Mouse (Mus musculus): ENCODE results near the gene Fam110c. TPM values are rescaled to one million over a fixed set of nuclear protein-coding genes. Genes with fewer than 3 reads are reported as not detected.
"Not testable (repeated sequence)": the region's sequence is repeated elsewhere in the genome, so short reads cannot be mapped to it uniquely, and the experiment has no call there.

Gene Fam110c
- polyA plus RNA-seq (2016; fragmentation: Nextera tagmentation; extraction: Ambion mirVana), result 0.13 and 0.15 TPM in 2 replicates

DNA sequence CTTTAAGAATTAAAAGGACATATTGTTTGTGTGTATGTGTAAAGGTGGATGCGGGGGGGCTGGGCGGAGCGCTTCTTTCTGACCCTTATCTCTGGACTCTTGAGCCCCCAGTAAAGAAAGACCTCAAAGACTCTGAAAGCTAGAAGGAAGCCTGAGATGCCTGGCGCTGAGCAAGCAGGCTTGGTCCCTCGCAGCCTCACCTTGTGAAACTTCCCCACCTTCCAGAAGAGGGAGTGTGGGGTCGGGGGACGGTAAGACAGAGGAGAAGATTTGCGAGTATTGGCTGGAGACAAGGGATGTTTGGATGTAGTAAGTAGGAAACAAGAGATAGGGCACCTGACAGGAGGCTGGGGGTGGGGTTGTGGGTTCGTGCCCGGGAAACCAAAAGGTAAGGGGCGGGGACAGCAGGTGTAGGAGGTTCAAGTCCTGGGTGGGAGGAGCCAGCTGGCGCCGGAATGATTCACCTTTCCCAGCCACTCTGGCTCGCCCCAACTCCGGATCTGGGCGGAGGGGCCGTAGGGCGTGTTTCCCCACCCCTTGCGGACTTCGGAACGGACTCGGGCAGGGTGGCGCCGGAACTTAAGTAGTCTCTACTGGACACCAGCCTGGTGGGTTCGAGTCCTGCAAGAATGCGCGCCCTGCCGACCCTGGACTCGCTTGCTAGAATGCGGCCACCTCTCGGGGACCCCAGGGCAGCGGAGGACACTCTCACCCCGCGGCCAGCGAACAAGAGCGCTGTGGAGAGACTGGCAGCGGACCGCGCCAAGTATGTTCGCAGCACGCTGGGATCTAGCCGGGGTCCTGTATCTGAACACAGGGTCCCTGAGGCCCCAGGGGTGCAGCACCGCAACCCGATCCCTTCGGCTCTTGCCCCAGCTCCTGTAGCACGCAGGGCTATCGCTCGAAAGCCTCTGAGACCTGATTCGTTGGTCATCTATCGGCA lies at the start of gene Fam110c:
Fam110c (plus strand) TSS at position 450 of the 943 bp plus-strand sequence.
- peaks cover 26% of the 10 kb centered on the region for H3K4me1 ChIP-seq
- no peak within 1 kb of the TSS for H3K27ac ChIP-seq
- 2% methylated on average over 50 of the region's 50 CpGs for WGBS
- no peaks in the 10 kb centered on the region for H3K9me3 ChIP-seq (replicated peaks)
- peak within 1 kb of the TSS; percentile 60 for H3K4me3 ChIP-seq
- peak; percentile 66 for DNase-seq (ENCODE audit: low spot score)
- H3K27me3 ChIP-seq (ENCODE audit: low read depth, poor library complexity, severe bottlenecking), result peaks cover 64% of the 10 kb centered on the region
- no peaks in the 10 kb centered on the region for H3K36me3 ChIP-seq

DNA sequence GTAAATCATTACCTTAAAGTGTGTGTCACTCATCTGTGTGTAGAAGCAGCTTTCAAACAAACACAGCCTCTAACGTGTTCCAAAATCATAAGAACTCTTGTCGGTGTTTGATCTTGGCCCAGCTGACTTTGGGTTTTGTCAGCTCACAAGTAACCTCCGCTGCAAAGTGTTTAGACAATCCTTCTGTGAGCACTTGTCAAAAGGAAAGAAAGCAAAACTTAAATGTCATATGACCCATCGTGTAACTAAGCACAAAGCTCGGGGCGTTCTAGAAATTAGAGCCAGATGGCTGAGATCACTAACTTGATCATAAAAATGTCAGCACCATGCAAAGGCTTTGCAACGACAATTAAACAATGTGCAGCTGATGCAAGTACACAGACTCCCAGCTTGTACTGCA lies 47.2 kb upstream of the Fam110c start:
- peaks cover 57% of the 10 kb centered on the region for H3K27me3 ChIP-seq (ENCODE audit: low read depth, poor library complexity, severe bottlenecking)
- WGBS, result 12% methylated on average over 7 of the region's 7 CpGs
- H3K27ac ChIP-seq, result no peak overlapping the region
- DNase-seq (ENCODE audit: low spot score), result peak; percentile 65
- H3K4me1 ChIP-seq, result peaks cover 12% of the 10 kb centered on the region
- no peaks in the 10 kb centered on the region for H3K36me3 ChIP-seq
- no peaks in the 10 kb centered on the region for H3K9me3 ChIP-seq (replicated peaks)
- no peak overlapping the region for H3K4me3 ChIP-seq

DNA sequence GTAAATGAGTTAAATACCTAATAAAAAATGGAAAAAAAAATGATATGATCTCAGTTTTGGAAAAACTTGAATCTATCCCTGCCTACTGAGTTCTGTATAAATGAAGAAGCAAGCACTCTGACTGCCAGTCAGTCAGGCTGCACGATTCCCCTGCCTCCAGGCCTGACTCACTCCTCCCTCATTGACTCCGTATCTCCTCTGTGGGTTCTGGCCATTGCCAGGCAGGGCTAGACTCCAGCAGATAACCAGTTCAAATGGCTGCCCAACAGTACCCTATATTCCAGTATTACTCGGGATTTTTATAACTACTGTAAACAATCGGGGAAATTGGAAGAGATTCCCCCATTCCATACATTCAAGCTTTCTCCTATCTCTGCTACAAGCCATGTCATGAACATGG lies 21.6 kb upstream of the Fam110c start:
- Histone ChIP-seq H3K4me1 (no peaks in the 10 kb centered on the region), H3K36me3 (no peaks in the 10 kb centered on the region), H3K4me3 (no peak overlapping the region), H3K27me3 (ENCODE audit: low read depth, poor library complexity, severe bottlenecking) (no peaks in the 10 kb centered on the region), H3K27ac (no peak overlapping the region), H3K9me3 (replicated peaks) (no peaks in the 10 kb centered on the region)
- DNase-seq (ENCODE audit: low spot score), result no peak
- 90% methylated on average over 4 of the region's 4 CpGs for WGBS

DNA sequence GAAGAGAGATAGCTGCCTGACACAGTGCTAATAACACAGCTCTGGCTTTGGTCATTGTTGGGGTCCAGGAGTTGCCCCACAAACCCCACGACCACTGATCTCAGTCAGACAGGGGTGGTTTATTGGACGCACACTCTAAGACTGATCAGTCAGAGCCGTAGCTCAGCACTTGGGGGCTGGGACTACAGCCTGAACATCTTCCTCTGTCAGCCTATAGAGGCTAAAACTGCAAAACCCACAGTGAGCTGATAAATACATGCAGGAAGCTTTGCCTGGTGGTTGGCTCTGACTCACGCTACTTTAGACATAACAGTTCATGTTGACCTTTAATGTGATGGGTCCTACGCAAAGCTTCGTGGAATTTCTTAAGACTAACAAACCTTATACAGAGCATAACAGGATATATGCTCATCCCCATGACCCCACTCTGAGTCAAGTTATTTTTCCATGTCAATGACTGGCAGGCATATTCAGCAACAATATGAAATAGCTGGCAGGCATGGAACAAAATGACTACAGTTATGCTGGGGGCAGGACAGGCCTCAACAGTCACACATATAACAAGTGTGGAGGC lies 17.3 kb upstream of the Fam110c start:
- no peak overlapping the region for H3K4me3 ChIP-seq
- no peaks in the 10 kb centered on the region for H3K4me1 ChIP-seq
- no peak for DNase-seq (ENCODE audit: low spot score)
- H3K36me3 ChIP-seq, result no peaks in the 10 kb centered on the region
- 90% methylated on average over 6 of the region's 6 CpGs for WGBS
- H3K9me3 ChIP-seq (replicated peaks), result no peaks in the 10 kb centered on the region
- H3K27ac ChIP-seq, result no peak overlapping the region
- H3K27me3 ChIP-seq (ENCODE audit: low read depth, poor library complexity, severe bottlenecking), result no peaks in the 10 kb centered on the region

DNA sequence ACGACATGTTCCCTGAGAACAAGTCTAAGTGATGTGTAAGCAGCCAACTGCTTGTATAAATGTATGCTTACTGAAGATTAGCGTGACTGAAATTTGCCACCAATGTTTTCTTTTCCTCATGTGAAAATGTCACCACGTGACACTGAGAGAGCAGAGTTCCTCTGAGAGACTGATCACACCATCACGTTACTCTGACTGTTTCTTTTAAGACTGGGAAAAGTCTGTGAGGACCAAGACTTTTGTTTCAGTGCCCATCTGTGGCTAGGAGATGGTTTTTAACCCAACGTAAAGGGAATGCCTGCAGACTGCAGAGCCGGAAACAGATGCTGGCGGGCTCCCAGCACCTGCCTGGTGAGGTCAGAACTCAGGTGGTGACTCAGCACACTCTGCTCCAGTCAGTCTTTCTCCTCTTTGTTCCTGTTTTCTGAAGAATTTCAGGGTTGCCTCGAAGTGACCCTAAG lies 14.2 kb upstream of the Fam110c start:
- H3K4me1 ChIP-seq, result no peaks in the 10 kb centered on the region
- no peak for DNase-seq (ENCODE audit: low spot score)
- H3K27me3 ChIP-seq (ENCODE audit: low read depth, poor library complexity, severe bottlenecking), result no peaks in the 10 kb centered on the region
- H3K27ac ChIP-seq, result no peak overlapping the region
- H3K36me3 ChIP-seq, result no peaks in the 10 kb centered on the region
- H3K4me3 ChIP-seq, result no peak overlapping the region
- H3K9me3 ChIP-seq (replicated peaks), result no peaks in the 10 kb centered on the region
- 62% methylated on average over 8 of the region's 8 CpGs for WGBS

DNA sequence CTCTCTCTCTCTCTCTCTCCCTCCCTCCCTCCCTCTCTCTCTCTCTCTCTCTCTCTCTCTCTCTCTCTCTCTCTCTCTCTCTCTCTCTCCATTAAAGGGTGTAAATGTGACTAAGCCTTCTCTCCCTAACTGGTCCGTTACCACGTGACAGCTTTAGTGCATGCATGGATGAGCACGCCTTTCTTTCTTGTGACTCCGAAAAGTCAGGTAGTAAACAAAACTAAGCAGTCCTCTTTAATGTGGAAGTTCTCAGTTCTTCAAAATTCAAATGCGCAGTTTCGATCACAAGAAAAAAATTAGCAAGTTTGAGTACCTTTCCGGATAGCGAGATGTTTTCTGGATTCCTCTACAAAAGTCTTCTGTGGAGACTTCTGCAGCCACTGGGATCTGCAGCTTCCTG lies 13.4 kb upstream of the Fam110c start:
- Histone ChIP-seq H3K9me3 (replicated peaks) (no peaks in the 10 kb centered on the region), H3K36me3 (no peaks in the 10 kb centered on the region), H3K4me3 (no peak overlapping the region), H3K27ac (no peak overlapping the region), H3K27me3 (ENCODE audit: low read depth, poor library complexity, severe bottlenecking) (no peaks in the 10 kb centered on the region), H3K4me1 (no peaks in the 10 kb centered on the region)
- WGBS, result 62% methylated on average over 8 of the region's 8 CpGs
- DNase-seq (ENCODE audit: low spot score), result no peak

DNA sequence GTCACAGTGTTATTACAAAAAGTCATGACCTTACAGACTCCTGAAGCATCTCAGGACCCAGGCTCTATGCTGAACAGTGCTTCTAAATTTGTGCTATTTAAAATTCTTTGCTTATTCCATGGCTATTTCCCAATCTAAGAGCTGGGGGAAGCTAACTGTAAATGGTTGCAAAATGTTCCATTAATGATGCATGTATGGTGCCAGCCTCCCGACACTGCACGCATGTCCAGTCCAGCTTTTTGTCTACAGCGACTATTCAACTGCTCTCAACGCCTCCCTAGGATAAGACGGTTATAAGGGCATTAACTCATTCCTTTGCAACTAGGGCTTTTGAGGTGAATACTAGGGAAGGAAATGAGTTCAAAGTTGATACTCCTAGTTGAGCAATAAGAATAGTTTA lies 2.4 kb upstream of the Fam110c start:
- H3K36me3 ChIP-seq, result no peaks in the 10 kb centered on the region
- 95% methylated on average over 5 of the region's 5 CpGs for WGBS
- H3K27me3 ChIP-seq (ENCODE audit: low read depth, poor library complexity, severe bottlenecking), result peaks cover 51% of the 10 kb centered on the region
- H3K4me3 ChIP-seq, result no peak overlapping the region
- H3K27ac ChIP-seq, result no peak overlapping the region
- no peak for DNase-seq (ENCODE audit: low spot score)
- peaks cover 19% of the 10 kb centered on the region for H3K4me1 ChIP-seq
- no peaks in the 10 kb centered on the region for H3K9me3 ChIP-seq (replicated peaks)

DNA sequence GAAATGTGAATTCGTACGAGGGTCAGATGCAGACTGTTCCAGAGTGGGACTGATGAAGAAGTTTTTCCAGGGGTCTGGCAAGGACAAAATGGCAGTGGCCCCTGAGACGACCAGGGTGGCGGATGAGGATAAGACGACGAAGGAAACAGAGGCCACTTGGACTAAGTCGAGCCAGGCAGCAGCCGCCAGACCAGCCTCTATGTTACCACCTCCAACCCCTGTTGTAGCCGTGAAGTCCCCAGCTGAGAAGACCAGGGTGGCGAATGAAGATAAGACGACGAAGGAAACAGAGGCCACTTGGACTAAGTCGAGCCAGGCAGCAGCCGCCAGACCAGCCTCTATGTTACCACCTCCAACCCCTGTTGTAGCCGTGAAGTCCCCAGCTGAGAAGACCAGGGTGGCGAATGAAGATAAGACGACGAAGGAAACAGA lies 710 bp downstream of the Fam110c start:
- not testable (repeated sequence) for H3K27ac ChIP-seq; H3K36me3 ChIP-seq; H3K9me3 ChIP-seq (replicated peaks); DNase-seq (ENCODE audit: low spot score)
- under 1% methylated on average over 17 of the region's 18 CpGs for WGBS
- Histone ChIP-seq H3K27me3 (ENCODE audit: low read depth, poor library complexity, severe bottlenecking) (peaks cover 64% of the 10 kb centered on the region), H3K4me1 (peaks cover 28% of the 10 kb centered on the region), H3K4me3 (peak overlapping the region; percentile 60)

DNA sequence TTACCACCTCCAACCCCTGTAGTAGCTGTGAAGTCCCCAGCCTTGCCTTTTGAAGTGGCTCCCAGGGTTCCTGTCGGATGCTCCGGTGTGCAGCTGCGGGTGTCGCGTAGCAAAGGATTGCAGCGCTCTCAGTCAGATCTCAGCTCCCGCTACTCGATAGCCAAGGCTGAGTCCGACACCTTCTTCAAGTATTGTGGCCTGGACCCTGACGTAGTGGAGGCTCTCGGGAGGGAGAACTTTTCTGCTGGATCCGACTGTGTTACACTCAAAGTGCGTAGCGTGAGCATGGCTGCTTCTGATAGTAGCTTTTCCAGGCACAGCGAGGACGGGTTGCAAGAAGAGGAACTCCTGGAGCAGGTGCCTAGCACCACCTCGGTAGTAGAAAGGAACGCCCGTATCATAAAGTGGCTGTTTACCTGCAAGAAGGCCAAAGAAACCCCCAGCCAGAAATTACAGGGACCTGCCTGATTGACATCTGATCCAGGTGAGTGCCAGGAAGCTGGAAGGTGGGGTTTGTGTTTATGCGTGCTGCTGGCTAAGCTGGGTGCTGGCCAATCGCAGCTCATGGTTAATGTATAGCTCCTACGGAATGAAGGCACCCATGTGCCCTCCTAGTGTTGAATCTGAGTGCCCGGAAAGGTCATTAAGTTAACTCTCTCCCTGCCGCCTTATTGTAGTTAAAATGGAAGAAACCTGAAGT lies 1.3 kb downstream of the Fam110c start:
- peaks cover 64% of the 10 kb centered on the region for H3K27me3 ChIP-seq (ENCODE audit: low read depth, poor library complexity, severe bottlenecking)
- H3K9me3 ChIP-seq (replicated peaks), result no peaks in the 10 kb centered on the region
- no peaks in the 10 kb centered on the region for H3K36me3 ChIP-seq
- H3K4me1 ChIP-seq, result peaks cover 28% of the 10 kb centered on the region
- DNase-seq (ENCODE audit: low spot score), result peak; percentile 67
- WGBS, result 2% methylated on average over 24 of the region's 24 CpGs
- H3K4me3 ChIP-seq, result peak overlapping the region; percentile 46
- H3K27ac ChIP-seq, result no peak overlapping the region

DNA sequence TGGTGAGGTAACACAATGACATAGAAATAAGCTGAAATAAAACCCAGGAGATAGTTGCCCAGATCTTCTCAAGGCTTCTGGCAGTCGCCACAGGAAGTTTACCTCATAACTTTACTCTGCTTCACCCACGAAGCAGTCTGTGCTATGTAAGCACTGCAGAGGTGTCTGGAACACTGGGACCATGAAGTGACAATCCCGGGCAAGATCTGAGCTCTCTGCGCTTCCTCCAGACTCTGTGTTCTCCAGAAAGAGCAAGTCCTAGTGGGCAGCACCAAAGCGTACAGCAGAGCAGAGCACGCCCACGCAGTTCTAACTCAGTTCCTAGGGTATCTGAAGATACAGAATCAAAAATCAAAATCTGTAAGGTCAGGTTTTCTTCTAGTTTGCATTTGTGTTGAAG lies 3.4 kb downstream of the Fam110c start:
- Histone ChIP-seq H3K27ac (no peak overlapping the region), H3K4me3 (no peak overlapping the region), H3K27me3 (ENCODE audit: low read depth, poor library complexity, severe bottlenecking) (peaks cover 55% of the 10 kb centered on the region), H3K4me1 (peaks cover 28% of the 10 kb centered on the region), H3K9me3 (replicated peaks) (no peaks in the 10 kb centered on the region), H3K36me3 (no peaks in the 10 kb centered on the region)
- 81% methylated on average over 7 of the region's 7 CpGs for WGBS
- no peak for DNase-seq (ENCODE audit: low spot score)

DNA sequence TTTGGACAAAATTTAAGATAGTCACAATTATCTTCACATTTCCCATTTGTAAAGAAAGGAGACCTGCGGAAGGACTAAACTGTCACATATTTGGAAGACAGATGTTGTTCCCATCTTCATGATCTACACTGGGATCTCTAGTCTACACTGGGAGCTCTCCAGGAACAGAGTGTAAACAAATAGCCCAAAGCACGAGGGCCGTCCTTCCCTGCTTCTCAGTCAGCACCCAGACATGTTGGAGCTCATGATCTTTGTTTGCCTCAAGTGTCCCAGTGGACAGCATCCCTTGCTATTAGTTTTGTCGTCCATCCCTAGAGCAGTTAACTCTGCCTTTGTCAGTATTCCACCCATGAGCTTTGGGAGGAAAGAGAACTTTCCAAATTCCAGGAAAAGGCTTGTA lies 4.4 kb downstream of the Fam110c start:
- Histone ChIP-seq H3K36me3 (no peaks in the 10 kb centered on the region), H3K27me3 (ENCODE audit: low read depth, poor library complexity, severe bottlenecking) (peaks cover 45% of the 10 kb centered on the region), H3K9me3 (replicated peaks) (no peaks in the 10 kb centered on the region), H3K4me3 (no peak overlapping the region), H3K27ac (no peak overlapping the region), H3K4me1 (peaks cover 28% of the 10 kb centered on the region)
- no peak for DNase-seq (ENCODE audit: low spot score)
- WGBS, result 64% methylated on average over 4 of the region's 4 CpGs

DNA sequence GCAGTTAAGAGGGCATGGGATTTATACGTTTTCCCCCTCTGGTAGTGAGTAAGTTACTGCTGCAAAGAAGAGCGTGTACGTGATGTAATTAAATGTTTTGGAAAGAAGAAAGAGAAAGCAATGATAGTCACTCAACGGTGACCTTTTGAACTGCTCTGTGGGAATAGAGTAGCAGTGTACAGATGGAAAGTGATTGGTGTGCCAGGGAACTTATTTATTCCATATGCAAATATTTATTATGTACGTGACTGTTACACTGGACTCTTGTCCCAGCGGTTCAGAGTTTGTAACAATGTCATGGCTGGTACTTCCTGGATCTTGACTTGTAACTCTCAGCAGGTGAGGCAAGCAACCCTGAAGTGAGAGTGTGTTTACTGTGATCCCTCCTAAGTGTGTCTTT lies 6.7 kb downstream of the Fam110c start:
- WGBS, result 72% methylated on average over 6 of the region's 6 CpGs
- Histone ChIP-seq H3K4me1 (peaks cover 10% of the 10 kb centered on the region), H3K4me3 (no peak overlapping the region), H3K27me3 (ENCODE audit: low read depth, poor library complexity, severe bottlenecking) (peaks cover 25% of the 10 kb centered on the region), H3K27ac (no peak overlapping the region), H3K36me3 (no peaks in the 10 kb centered on the region), H3K9me3 (replicated peaks) (no peaks in the 10 kb centered on the region)
- DNase-seq (ENCODE audit: low spot score), result no peak
